Mouse (Mus musculus): Measurements from ENCODE around the gene Zfyve26. TPM values are rescaled to one million over a fixed set of nuclear protein-coding genes. Genes with fewer than 3 reads are reported as not detected.
A peak's percentile ranks its signal among the peaks of the same experiment; 100 is the strongest.

Gene Zfyve26
- polyA plus RNA-seq, 1 experiment from 2014 or later, result 4.8 TPM

- Histone ChIP-seq H3K4me2 (ENCODE audit: low read depth, low read length) (no peak overlapping the region), H3K27me3 (ENCODE audit: insufficient read depth, low read length) (no peaks in the 10 kb centered on the region), H3K27ac (ENCODE audit: low read depth) (peak overlapping the region; percentile 85), H3K36me3 (replicated peaks; ENCODE audit: insufficient read depth, low read length) (peaks cover 67% of the 10 kb centered on the region), H3K9ac (replicated peaks) (no peak overlapping the region), H3K9me3 (ENCODE audit: low read length) (no peaks in the 10 kb centered on the region), H3K4me1 (ENCODE audit: insufficient read depth) (peaks cover 11% of the 10 kb centered on the region), H3K4me3 (ENCODE audit: low read depth, low read length) (no peak overlapping the region)
- ATAC-seq (peak; percentile 91), DNase-seq (peak; percentile 45)
- 67% methylated on average over 9 of the region's 9 CpGs for WGBS (ENCODE audit: insufficient replicate concordance)
- TF ChIP-seq EP300 (IDR thresholded peaks at IDR 0.05; ENCODE audit: low read depth), result peak; percentile 79
- TF ChIP-seq CTCF (IDR thresholded peaks at IDR 0.05; ENCODE audit: low read depth), result no peak
These were observed 42.6 kb downstream of the Zfyve26 start for GRCm38 (mm10) chr12:79253294-79254053.

- no peak for DNase-seq
- Histone ChIP-seq H3K4me2 (ENCODE audit: low read depth, low read length) (no peak overlapping the region), H3K9ac (replicated peaks) (no peak overlapping the region), H3K9me3 (ENCODE audit: low read length) (no peaks in the 10 kb centered on the region), H3K27me3 (ENCODE audit: insufficient read depth, low read length) (no peaks in the 10 kb centered on the region), H3K4me3 (ENCODE audit: low read depth, low read length) (no peak overlapping the region), H3K4me1 (ENCODE audit: insufficient read depth) (no peaks in the 10 kb centered on the region), H3K36me3 (replicated peaks; ENCODE audit: insufficient read depth, low read length) (peaks cover 77% of the 10 kb centered on the region), H3K27ac (ENCODE audit: low read depth) (no peak overlapping the region)
- no peak for ATAC-seq
- 74% methylated on average over 3 of the region's 3 CpGs for WGBS (ENCODE audit: insufficient replicate concordance)
- no peak for TF ChIP-seq CTCF (IDR thresholded peaks at IDR 0.05; ENCODE audit: low read depth)
- no peak for TF ChIP-seq EP300 (IDR thresholded peaks at IDR 0.05; ENCODE audit: low read depth)
These were observed 48.0 kb downstream of the Zfyve26 start for GRCm38 (mm10) chr12:79248110-79248509.

GRCm38 (mm10) chr12:79242921-79243320 is 53.2 kb downstream of the Zfyve26 start:
- TF ChIP-seq CTCF (IDR thresholded peaks at IDR 0.05; ENCODE audit: low read depth) (no peak), EP300 (IDR thresholded peaks at IDR 0.05; ENCODE audit: low read depth) (no peak)
- Histone ChIP-seq H3K4me3 (ENCODE audit: low read depth, low read length) (no peak overlapping the region), H3K4me2 (ENCODE audit: low read depth, low read length) (no peak overlapping the region), H3K4me1 (ENCODE audit: insufficient read depth) (peaks cover 4% of the 10 kb centered on the region; the same call in 1 of the 2 replicates), H3K9ac (replicated peaks) (no peak overlapping the region), H3K36me3 (replicated peaks; ENCODE audit: insufficient read depth, low read length) (peaks cover 84% of the 10 kb centered on the region), H3K27me3 (ENCODE audit: insufficient read depth, low read length) (no peaks in the 10 kb centered on the region), H3K27ac (ENCODE audit: low read depth) (no peak overlapping the region), H3K9me3 (ENCODE audit: low read length) (no peaks in the 10 kb centered on the region)
- WGBS (ENCODE audit: insufficient replicate concordance), result 71% methylated on average over 6 of the region's 6 CpGs
- ATAC-seq, result no peak
- no peak for DNase-seq

- Histone ChIP-seq H3K9me3 (ENCODE audit: low read length) (no peaks in the 10 kb centered on the region), H3K4me1 (ENCODE audit: insufficient read depth) (peaks cover 4% of the 10 kb centered on the region; the same call in 1 of the 2 replicates), H3K9ac (replicated peaks) (no peak overlapping the region), H3K4me3 (ENCODE audit: low read depth, low read length) (no peak overlapping the region), H3K27ac (ENCODE audit: low read depth) (0 out of 2 replicates have a peak overlapping the region, but pooled peaks have one; percentile 16), H3K27me3 (ENCODE audit: insufficient read depth, low read length) (no peaks in the 10 kb centered on the region), H3K4me2 (ENCODE audit: low read depth, low read length) (no peak overlapping the region), H3K36me3 (replicated peaks; ENCODE audit: insufficient read depth, low read length) (peaks cover 89% of the 10 kb centered on the region)
- WGBS (ENCODE audit: insufficient replicate concordance), result 68% methylated on average over 2 of the region's 2 CpGs
- DNase-seq, result no peak
- ATAC-seq, result peak; percentile 76
- TF ChIP-seq EP300 (IDR thresholded peaks at IDR 0.05; ENCODE audit: low read depth), result no peak
- no peak for TF ChIP-seq CTCF (IDR thresholded peaks at IDR 0.05; ENCODE audit: low read depth)
These were observed 54.1 kb downstream of the Zfyve26 start for GRCm38 (mm10) chr12:79241985-79242384.

- 70% methylated on average over 11 of the region's 11 CpGs for WGBS (ENCODE audit: insufficient replicate concordance)
- TF ChIP-seq EP300 (IDR thresholded peaks at IDR 0.05; ENCODE audit: low read depth) (0 out of 2 replicates have a peak, but pooled peaks have one; percentile 22), CTCF (IDR thresholded peaks at IDR 0.05; ENCODE audit: low read depth) (no peak)
- Histone ChIP-seq H3K27ac (ENCODE audit: low read depth) (no peak overlapping the region), H3K9ac (replicated peaks) (no peak overlapping the region), H3K4me1 (ENCODE audit: insufficient read depth) (0 out of 2 replicates have a peak, but pooled peaks cover 3% of the 10 kb centered on the region), H3K4me3 (ENCODE audit: low read depth, low read length) (no peak overlapping the region), H3K27me3 (ENCODE audit: insufficient read depth, low read length) (no peaks in the 10 kb centered on the region), H3K4me2 (ENCODE audit: low read depth, low read length) (no peak overlapping the region), H3K36me3 (replicated peaks; ENCODE audit: insufficient read depth, low read length) (peaks cover 63% of the 10 kb centered on the region), H3K9me3 (ENCODE audit: low read length) (no peaks in the 10 kb centered on the region)
- DNase-seq (peak; percentile 57), ATAC-seq (peak; percentile 50)
These were observed 60.5 kb downstream of the Zfyve26 start for GRCm38 (mm10) chr12:79235485-79236080.

- Histone ChIP-seq H3K4me1 (ENCODE audit: insufficient read depth) (no peaks in the 10 kb centered on the region), H3K4me3 (ENCODE audit: low read depth, low read length) (no peak overlapping the region), H3K9me3 (ENCODE audit: low read length) (no peaks in the 10 kb centered on the region), H3K36me3 (replicated peaks; ENCODE audit: insufficient read depth, low read length) (no peaks in the 10 kb centered on the region), H3K27me3 (ENCODE audit: insufficient read depth, low read length) (no peaks in the 10 kb centered on the region), H3K9ac (replicated peaks) (no peak overlapping the region), H3K4me2 (ENCODE audit: low read depth, low read length) (no peak overlapping the region), H3K27ac (ENCODE audit: low read depth) (no peak overlapping the region)
- 52% methylated on average over 5 of the region's 5 CpGs for WGBS (ENCODE audit: insufficient replicate concordance)
- ATAC-seq, result no peak
- no peak for DNase-seq
- no peak for TF ChIP-seq EP300 (IDR thresholded peaks at IDR 0.05; ENCODE audit: low read depth)
- TF ChIP-seq CTCF (IDR thresholded peaks at IDR 0.05; ENCODE audit: low read depth), result no peak
These were observed 78.6 kb downstream of the Zfyve26 start for GRCm38 (mm10) chr12:79217511-79217910.

Data from liver, postnatal 0 days (tissue).